Mouse (Mus musculus) urinary bladder, postnatal 36 days (tissue): ENCODE data around the gene Xrcc2.
A peak's percentile ranks its signal among the peaks of the same experiment; 100 is the strongest.
"Not testable (repeated sequence)": the region's sequence is repeated elsewhere in the genome, so short reads cannot be mapped to it uniquely, and the experiment has no call there.

Source experiments
- DNase-seq, 2 experiments: peaks; one replicate each; pipeline ENCODE4 v3.0.0; 2022; ENCODE audit warnings: low spot score in 2 of 2, mixed read lengths in 1 of 2

Gene Xrcc2

GRCm38 (mm10) chr5:25705567-25706349 is at the start of gene Xrcc2:
Gene Xrcc2 (minus strand): TSS chr5:25705825.
- peak; percentile 93 to 96 for DNase-seq

GRCm38 (mm10) chr5:25754236-25754766 is 48.7 kb upstream of the Xrcc2 start:
- DNase-seq: peak in 1 of 2 experiments; percentile 46

GRCm38 (mm10) chr5:25753556-25754235 is 48.1 kb upstream of the Xrcc2 start:
- DNase-seq: no peak

- peak in 1 of 2 experiments; percentile 56 for DNase-seq
Observed at GRCm38 (mm10) chr5:25752862-25753261, 47.2 kb upstream of the Xrcc2 start.

- DNase-seq: peak in 1 of 2 experiments; percentile 34
Observed at GRCm38 (mm10) chr5:25751552-25751951, 45.9 kb upstream of the Xrcc2 start.

- DNase-seq: no peak
Observed at GRCm38 (mm10) chr5:25748613-25749012, 43.0 kb upstream of the Xrcc2 start.

GRCm38 (mm10) chr5:25747904-25748303 is 42.3 kb upstream of the Xrcc2 start:
- no peak for DNase-seq

- not testable (repeated sequence) for DNase-seq
Observed at GRCm38 (mm10) chr5:25738902-25739301, 33.3 kb upstream of the Xrcc2 start.

- no peak for DNase-seq
Observed at GRCm38 (mm10) chr5:25738448-25738847, 32.8 kb upstream of the Xrcc2 start.

GRCm38 (mm10) chr5:25735861-25736260 is 30.2 kb upstream of the Xrcc2 start:
- no peak for DNase-seq

GRCm38 (mm10) chr5:25734318-25734717 is 28.7 kb upstream of the Xrcc2 start:
- peak; percentile 42 to 47 for DNase-seq

- DNase-seq: no peak
Observed at GRCm38 (mm10) chr5:25724134-25724675, 18.6 kb upstream of the Xrcc2 start.

- DNase-seq: peak in 1 of 2 experiments; percentile 15
Observed at GRCm38 (mm10) chr5:25723016-25723415, 17.4 kb upstream of the Xrcc2 start.

GRCm38 (mm10) chr5:25719390-25719789 is 13.8 kb upstream of the Xrcc2 start:
- DNase-seq: no peak

GRCm38 (mm10) chr5:25713001-25713706 is 7.5 kb upstream of the Xrcc2 start:
- DNase-seq: not testable (repeated sequence)

GRCm38 (mm10) chr5:25704702-25705566 is 691 bp downstream of the Xrcc2 start:
- no peak for DNase-seq

- no peak for DNase-seq
Observed at GRCm38 (mm10) chr5:25697941-25698340, 7.7 kb downstream of the Xrcc2 start.

GRCm38 (mm10) chr5:25696256-25696655 is 9.4 kb downstream of the Xrcc2 start:
- DNase-seq: peak in 1 of 2 experiments; percentile 10

GRCm38 (mm10) chr5:25695786-25696185 is 9.8 kb downstream of the Xrcc2 start:
- DNase-seq: no peak

- no peak for DNase-seq
Observed at GRCm38 (mm10) chr5:25671696-25672520, 33.7 kb downstream of the Xrcc2 start.
